Mouse (Mus musculus): ENCODE data around the gene Bsn. TPM values are rescaled to one million over a fixed set of nuclear protein-coding genes. Genes with fewer than 3 reads are reported as not detected.

The Bsn gene
- under 1 TPM in 1 of 2 experiments, not detected in 1; 0.03 TPM for total RNA-seq (2021)

GRCm38 (mm10) chr9:108189787-108190679 lies at the start of gene Bsn:
Bsn (minus strand) TSS chr9:108190384.
- intact Hi-C loops (cut with DNase I), result no loop called here
- peak; percentile 61 to 64 for DNase-seq

GRCm38 (mm10) chr9:108239951-108240350 lies 49.8 kb upstream of the Bsn start:
- DNase-seq, result no peak
- intact Hi-C loops (cut with DNase I), result loop anchor here (2.0 kb wide), 1 partner anchor 27 kb away; no protein-coding TSS in a partner anchor

DNA sequence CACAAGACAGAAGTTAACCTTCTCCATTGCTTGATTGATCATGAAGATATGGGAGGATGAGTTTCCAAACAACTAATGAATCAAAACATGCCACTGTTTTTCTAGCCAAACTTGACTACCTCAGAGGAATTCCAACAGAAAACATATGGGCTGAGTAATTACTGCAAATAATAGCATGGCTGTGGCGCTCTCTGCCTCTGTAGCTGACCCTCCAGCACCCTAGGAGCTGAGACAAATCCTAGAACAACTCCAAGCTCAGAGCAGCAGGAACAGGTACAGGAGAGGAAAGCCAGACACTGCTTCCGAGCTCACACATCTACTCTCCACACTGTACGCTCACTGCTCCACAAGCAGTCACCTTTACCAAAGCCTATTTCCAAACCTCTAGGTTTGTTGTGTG lies 48.6 kb upstream of the Bsn start:
- intact Hi-C loops (cut with DNase I), result loop anchor here (2.0 kb wide), 1 partner anchor 26 kb away; no protein-coding TSS in a partner anchor
- DNase-seq, result no peak

GRCm38 (mm10) chr9:108238402-108238801 lies 48.2 kb upstream of the Bsn start:
- no peak for DNase-seq
- intact Hi-C loops (cut with DNase I), result loop anchor here (2.0 kb wide), 1 partner anchor 26 kb away; no protein-coding TSS in a partner anchor

- intact Hi-C loops (cut with DNase I), result no loop called here
- DNase-seq, result no peak
These were observed 44.5 kb upstream of the Bsn start for GRCm38 (mm10) chr9:108234682-108235081.

DNA sequence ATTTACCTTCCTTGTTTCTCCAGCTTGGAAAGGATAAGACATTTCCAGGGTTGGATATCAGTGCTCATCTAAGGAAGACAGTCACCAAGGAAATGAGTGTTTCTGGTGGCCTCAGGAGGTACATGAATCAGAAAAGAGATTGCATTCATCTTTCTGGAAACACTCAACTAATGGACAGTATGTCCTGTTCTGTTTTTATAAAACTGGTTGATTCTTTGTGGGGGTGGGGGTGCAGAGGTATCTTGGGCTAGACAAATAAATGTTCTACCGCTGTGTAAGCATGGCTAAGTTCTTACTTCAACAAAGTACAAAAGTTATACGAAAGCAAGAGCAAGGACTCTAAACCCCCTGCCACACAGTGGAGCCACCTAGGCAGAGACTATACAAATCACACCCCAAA lies 42.7 kb upstream of the Bsn start:
- intact Hi-C loops (cut with DNase I), result no loop called here

GRCm38 (mm10) chr9:108227911-108228649 lies 37.9 kb upstream of the Bsn start:
- DNase-seq, result no peak
- intact Hi-C loops (cut with DNase I), result no loop called here

More for the DNA sequence above, 42.7 kb upstream of the Bsn start:
- no peak for DNase-seq

- DNase-seq, result no peak
- intact Hi-C loops (cut with DNase I), result no loop called here
These were observed 35.0 kb upstream of the Bsn start for GRCm38 (mm10) chr9:108225166-108225565.

DNA sequence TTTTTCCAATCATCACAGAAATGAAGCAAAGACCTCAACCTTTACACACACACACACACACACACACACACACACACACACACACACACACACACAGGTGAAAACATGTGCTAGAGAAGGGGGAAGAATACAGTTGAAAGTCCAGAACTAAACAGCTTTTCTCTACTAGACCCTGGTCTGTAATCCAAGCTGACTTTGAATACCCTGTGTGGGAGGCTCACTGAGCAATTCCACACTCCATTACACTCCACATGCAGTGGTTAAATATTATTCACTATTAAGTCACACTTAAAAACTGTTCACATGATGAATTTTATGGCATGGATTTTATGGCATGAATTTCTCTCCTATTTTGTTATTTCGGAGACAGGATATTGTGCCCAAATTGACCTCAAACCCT lies 33.4 kb upstream of the Bsn start:
- intact Hi-C loops (cut with DNase I), result loop anchor here (5.0 kb wide), 1 partner anchor 39 kb away; the partner anchor contains the start of gene Dag1
- DNase-seq, result no peak

DNA sequence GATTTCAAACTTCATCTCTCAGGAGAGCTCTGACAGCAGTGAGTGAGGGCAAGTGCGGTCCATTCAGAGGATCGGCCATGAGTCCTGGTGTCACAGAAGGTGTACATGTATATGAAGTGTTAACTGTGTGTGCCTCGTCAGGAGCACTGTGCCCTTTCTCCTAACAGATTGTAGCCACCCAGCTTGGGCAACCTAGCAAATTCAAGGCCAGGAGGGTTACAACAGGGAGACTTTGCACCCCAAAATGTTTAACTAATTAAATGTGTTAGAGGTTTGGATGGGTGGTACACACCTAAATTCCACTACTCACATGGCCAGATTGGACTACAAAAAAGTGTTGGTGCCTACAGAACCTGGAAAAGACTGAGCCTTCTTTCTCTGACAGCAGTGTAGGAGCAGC lies 31.4 kb upstream of the Bsn start:
- intact Hi-C loops (cut with DNase I), result loop anchor here (5.0 kb wide), 1 partner anchor 41 kb away; the partner anchor contains the start of gene Dag1
- DNase-seq, result no peak

GRCm38 (mm10) chr9:108220380-108220774 lies 30.2 kb upstream of the Bsn start:
- intact Hi-C loops (cut with DNase I), result loop anchor here (5.0 kb wide), 1 partner anchor 42 kb away; the partner anchor contains the start of gene Dag1
- peak; percentile 25 to 48 for DNase-seq

DNA sequence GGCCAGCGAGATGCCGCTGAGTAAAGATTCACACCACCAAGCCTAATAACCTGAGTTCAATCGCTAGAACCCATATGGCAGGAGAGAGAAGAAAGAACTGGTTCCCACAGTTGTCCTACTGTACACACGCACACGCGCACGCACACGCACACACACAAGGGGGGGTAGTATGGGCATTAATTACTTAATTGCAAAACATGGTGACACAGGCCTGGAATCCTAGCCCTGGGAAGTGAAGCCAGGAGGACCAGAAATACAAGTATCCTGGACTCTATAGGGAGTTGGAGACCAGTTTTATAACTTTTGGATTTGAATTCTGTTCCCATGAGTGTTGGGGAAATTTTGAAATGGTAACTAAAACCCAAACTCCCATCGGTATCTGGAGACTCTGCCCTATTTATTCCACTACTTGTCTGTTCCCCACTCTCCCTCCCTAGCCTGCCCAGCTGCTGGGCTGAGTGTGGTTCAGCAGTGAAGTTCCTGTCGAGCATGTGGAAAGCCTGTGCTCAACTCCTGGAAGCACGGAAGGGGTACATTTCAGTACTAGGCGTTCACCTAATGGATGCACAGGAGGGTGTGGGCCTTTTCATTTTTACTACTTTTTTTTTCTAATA lies 29.7 kb upstream of the Bsn start:
- DNase-seq, result no peak

GRCm38 (mm10) chr9:108217936-108218543 lies 27.9 kb upstream of the Bsn start:
- intact Hi-C loops (cut with DNase I), result no loop called here
- DNase-seq, result no peak

More for the DNA sequence above, 29.7 kb upstream of the Bsn start:
- intact Hi-C loops (cut with DNase I), result loop anchor here (5.0 kb wide), 1 partner anchor 42 kb away; the partner anchor contains the start of gene Dag1

- intact Hi-C loops (cut with DNase I), result no loop called here
- DNase-seq, result no peak
These were observed 27.2 kb upstream of the Bsn start for GRCm38 (mm10) chr9:108217406-108217805.

DNA sequence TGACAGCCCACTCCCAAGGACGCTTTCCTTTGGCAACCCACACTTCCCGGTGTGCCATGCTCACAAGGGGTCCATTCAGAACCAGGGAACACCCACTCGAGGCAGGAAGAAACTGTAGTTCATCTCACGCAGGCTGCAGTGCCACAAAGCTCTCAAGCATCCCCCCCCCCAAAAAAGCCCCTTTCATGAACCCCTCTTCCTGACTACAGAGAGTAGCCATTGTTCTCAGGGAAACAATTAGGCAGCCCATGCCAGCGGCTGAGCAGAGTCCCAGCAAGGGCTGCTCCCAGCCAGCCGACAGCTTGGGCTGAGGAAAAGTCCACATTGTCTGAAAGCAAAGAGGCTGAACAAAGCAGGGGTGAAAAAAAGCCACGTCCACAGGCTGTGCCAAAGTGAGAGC lies 22.9 kb upstream of the Bsn start:
- no peak for DNase-seq
- intact Hi-C loops (cut with DNase I), result loop anchor here (2.0 kb wide), 1 partner anchor 26 kb away; no protein-coding TSS in a partner anchor

DNA sequence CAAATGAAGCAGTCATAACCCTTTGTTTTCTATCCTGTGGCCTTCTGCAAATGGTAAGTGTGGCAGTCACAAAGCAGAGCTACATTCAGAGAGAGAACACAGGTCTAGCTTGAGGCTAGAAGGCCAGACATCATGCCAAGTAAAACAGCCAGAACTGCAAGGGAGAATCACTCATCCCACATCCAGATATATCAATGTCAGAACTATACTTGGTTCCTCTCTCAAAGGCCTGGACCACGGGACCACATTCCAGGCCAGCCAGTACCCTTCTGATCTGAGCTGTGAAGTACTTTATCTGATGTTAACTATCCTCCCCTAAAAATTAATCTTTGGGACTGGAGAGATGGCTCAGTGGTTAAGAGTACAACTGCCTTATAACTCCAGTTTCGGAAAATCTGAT lies 22.2 kb upstream of the Bsn start:
- intact Hi-C loops (cut with DNase I), result loop anchor here (2.0 kb wide), 1 partner anchor 26 kb away; no protein-coding TSS in a partner anchor
- DNase-seq, result no peak

DNA sequence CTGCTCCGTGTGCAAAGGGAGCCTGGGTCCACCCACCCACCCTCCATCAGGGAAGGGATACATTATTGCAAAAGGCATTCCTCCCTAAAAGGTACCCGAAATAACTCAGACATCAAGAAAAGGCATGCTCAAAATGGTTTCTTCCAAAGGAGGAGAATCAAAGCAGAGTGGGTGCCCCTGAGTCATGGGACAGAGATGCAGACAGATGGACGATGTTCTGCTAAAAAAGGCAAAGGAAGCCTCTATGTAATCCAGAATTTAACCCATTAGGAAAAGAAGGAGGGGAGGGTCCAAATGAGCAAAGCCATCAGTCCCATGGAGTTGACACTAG lies 15.4 kb upstream of the Bsn start:
- DNase-seq, result no peak
- intact Hi-C loops (cut with DNase I), result no loop called here

DNA sequence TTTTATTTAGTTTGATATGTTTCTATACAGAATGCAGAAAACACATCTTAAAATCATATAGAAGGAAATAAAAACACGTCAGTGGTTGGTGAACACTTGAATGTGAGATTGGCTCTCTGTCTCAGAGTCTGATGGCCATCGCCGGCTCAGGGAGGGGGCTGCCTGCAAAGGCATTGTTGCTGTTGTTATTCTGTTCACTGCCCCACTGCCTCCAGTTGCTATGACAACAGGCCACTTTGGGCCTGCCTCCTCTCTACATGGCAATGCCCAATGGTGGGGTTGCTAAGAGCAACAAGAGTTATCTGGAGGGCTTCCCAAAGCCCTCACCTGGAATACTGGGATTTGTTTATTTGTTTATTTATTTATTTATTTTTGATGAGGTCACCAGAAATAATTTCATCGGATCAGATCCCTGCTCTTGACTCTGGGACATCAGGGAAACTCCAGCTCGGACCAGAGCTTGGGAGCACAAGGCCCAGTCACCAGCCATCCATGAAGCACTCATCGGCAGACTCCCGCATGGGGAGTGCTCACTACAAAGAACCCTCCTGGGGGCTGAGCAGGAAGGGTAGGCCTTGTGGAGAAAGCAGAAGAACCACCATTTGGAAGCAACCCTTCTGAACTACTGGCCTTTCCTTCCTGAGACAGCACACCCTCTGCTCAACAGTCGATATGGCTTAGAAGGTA lies 14.8 kb upstream of the Bsn start:
- intact Hi-C loops (cut with DNase I), result loop anchor here (5.0 kb wide), 2 partner anchors 57 to 68 kb away; partner anchors contain the start of gene Dag1
- DNase-seq, result no peak

- DNase-seq, result peak; percentile 69 to 76
- intact Hi-C loops (cut with DNase I), result loop anchor here (5.0 kb wide), 2 partner anchors 59 to 66 kb away; partner anchors contain the start of gene Dag1
These were observed 12.8 kb upstream of the Bsn start for GRCm38 (mm10) chr9:108203015-108203414.

All from heart, postnatal 36 days (tissue).